Mouse (Mus musculus) forebrain, embryonic 11.5 days (tissue): ENCODE measurements around the gene Gsg1l. TPM values are rescaled to one million over a fixed set of nuclear protein-coding genes. Genes with fewer than 3 reads are reported as not detected.
A peak's percentile ranks its signal among the peaks of the same experiment; 100 is the strongest.

Source experiments
- ATAC-seq: fragments of 200-750 bp; cut with Nextera tagmentation; replicated peaks from 2 replicates; pipeline ENCODE4 v1.8.0; 2017; ENCODE audit warnings: moderate TSS enrichment; ENCODE audit not compliant: low FRiP score
- DNase-seq: peaks from one replicate; pipeline ENCODE4 v3.0.0-alpha.2; 2017; ENCODE audit warnings: low spot score
- H3K27ac ChIP-seq: fragments of 300-500 bp; sonication (generic); 2 replicates; pipeline ENCODE4 v1.5.1; 2014; ENCODE audit warnings: low read depth, low read length
- H3K27me3 ChIP-seq: fragments of 300-500 bp; sonication (generic); 2 replicates; pipeline ENCODE4 v1.6.1; 2014; ENCODE audit warnings: mild to moderate bottlenecking, low read length, mixed read lengths; ENCODE audit not compliant: control insufficient read depth, insufficient read depth
- H3K36me3 ChIP-seq: fragments of 300-500 bp; sonication (generic); 2 replicates; pipeline ENCODE4 v1.6.1; 2014; ENCODE audit warnings: mild to moderate bottlenecking, low read length, moderate library complexity, mixed read lengths; ENCODE audit not compliant: control insufficient read depth, insufficient read depth
- H3K4me1 ChIP-seq: fragments of 300-500 bp; sonication (generic); replicated peaks from 2 replicates; pipeline ENCODE4 v1.6.1; 2014; ENCODE audit warnings: low read length, mixed read lengths; ENCODE audit not compliant: control insufficient read depth, insufficient read depth
- H3K4me2 ChIP-seq: fragments of 300-500 bp; sonication (generic); 2 replicates; pipeline ENCODE4 v1.6.1; 2014; ENCODE audit warnings: low read depth, mild to moderate bottlenecking, low read length, moderate library complexity, mixed read lengths; ENCODE audit not compliant: severe bottlenecking
- H3K4me3 ChIP-seq: fragments of 300-500 bp; sonication (generic); 2 replicates; pipeline ENCODE4 v1.5.1; 2014; ENCODE audit warnings: low read depth, low read length
- H3K9ac ChIP-seq: fragments of 300-500 bp; sonication (generic); 2 replicates; pipeline ENCODE4 v1.6.1; 2014; ENCODE audit warnings: low read length
- H3K9me3 ChIP-seq: fragments of 300-500 bp; sonication (generic); 2 replicates; pipeline ENCODE4 v1.6.1; 2016; ENCODE audit warnings: low read length, mixed read lengths; ENCODE audit not compliant: control insufficient read depth
- WGBS: fragments of 180-500 bp; shearing (Covaris S2); extraction: QIAGEN DNeasy Blood & Tissue Kit; methylation state at CpG from one replicate; pipeline ENCODE4 v1.1.7; 2014; 5-methylcytosine and 5-hydroxymethylcytosine counted together
- polyA plus RNA-seq: library from polyadenylated mRNA; unstranded; fragments of >200 nt; fragmentation: Nextera tagmentation; extraction: Ambion mirVana; gene quantifications from 2 replicates; pipeline ENCODE4 v1.2.1, GENCODE M21; 2014

The Gsg1l gene
- polyA plus RNA-seq, 1 experiment from 2014 or later: 0.72 TPM

DNA sequence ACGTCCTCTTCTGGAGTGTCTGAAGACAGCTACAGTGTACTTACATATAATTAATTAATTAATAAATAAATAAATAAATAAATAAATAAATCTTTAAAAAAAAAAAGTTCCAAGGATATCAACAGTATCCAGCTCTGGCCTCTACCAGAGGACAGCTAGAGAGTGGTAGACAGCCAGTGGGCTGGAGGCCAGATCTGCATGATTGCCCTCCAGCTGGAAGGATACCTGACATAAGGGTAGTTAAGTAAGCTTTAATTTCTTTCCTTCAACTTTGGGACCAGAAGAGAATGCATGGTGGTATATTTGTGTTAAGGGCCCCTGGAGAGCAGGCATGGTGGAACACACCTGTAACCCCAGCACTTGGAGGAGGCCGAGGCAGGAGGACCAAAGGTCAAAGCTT lies 17.6 kb upstream of the Gsg1l start:
- ATAC-seq (no peak), DNase-seq (peak; percentile 27)
- Histone ChIP-seq H3K27ac (no peak overlapping the region), H3K36me3 (peaks cover 9% of the 10 kb centered on the region), H3K4me1 (no peaks in the 10 kb centered on the region), H3K9me3 (no peaks in the 10 kb centered on the region), H3K4me2 (no peak overlapping the region), H3K9ac (no peak overlapping the region), H3K27me3 (no peaks in the 10 kb centered on the region), H3K4me3 (no peak overlapping the region)
- 80% methylated on average over 2 of the region's 2 CpGs for WGBS

- Histone ChIP-seq H3K9ac (no peak overlapping the region), H3K27me3 (no peaks in the 10 kb centered on the region), H3K4me3 (no peak overlapping the region), H3K9me3 (no peaks in the 10 kb centered on the region), H3K36me3 (peaks cover 8% of the 10 kb centered on the region), H3K27ac (no peak overlapping the region), H3K4me2 (no peak overlapping the region), H3K4me1 (no peaks in the 10 kb centered on the region)
- whole genome bisulfite sequencing: 92% methylated on average over 7 of the region's 7 CpGs
- DNase-seq: peak; percentile 43
- ATAC-seq: no peak
Observed at GRCm38 (mm10) chr7:126099163-126099775, 17.1 kb upstream of the Gsg1l start.

- ATAC-seq: no peak
- H3K36me3 ChIP-seq: peaks cover 6% of the 10 kb centered on the region; the same call in 1 of the 2 replicates
- H3K27ac ChIP-seq: no peak overlapping the region
- no peaks in the 10 kb centered on the region for H3K9me3 ChIP-seq
- H3K4me1 ChIP-seq: no peaks in the 10 kb centered on the region
- WGBS: 96% methylated on average over 7 of the region's 9 CpGs
- no peak for DNase-seq
- no peaks in the 10 kb centered on the region for H3K27me3 ChIP-seq
- H3K4me2 ChIP-seq: no peak overlapping the region
- H3K4me3 ChIP-seq: no peak overlapping the region
- H3K9ac ChIP-seq: no peak overlapping the region
Observed at GRCm38 (mm10) chr7:126097219-126097915, 15.2 kb upstream of the Gsg1l start.

- Histone ChIP-seq H3K4me3 (no peak overlapping the region), H3K27ac (no peak overlapping the region), H3K4me1 (no peaks in the 10 kb centered on the region), H3K27me3 (no peaks in the 10 kb centered on the region), H3K9me3 (no peaks in the 10 kb centered on the region), H3K36me3 (no peaks in the 10 kb centered on the region; the same call in 1 of the 2 replicates), H3K9ac (no peak overlapping the region), H3K4me2 (no peak overlapping the region)
- WGBS: 84% methylated on average over 5 of the region's 5 CpGs
- DNase-seq (no peak), ATAC-seq (no peak)
Observed at GRCm38 (mm10) chr7:126096596-126096995, 14.4 kb upstream of the Gsg1l start.

GRCm38 (mm10) chr7:126094738-126095137 lies 12.5 kb upstream of the Gsg1l start:
- no peaks in the 10 kb centered on the region; the same call in 1 of the 2 replicates for H3K36me3 ChIP-seq
- no peak overlapping the region for H3K4me3 ChIP-seq
- H3K27ac ChIP-seq: no peak overlapping the region
- no peak for DNase-seq
- H3K4me1 ChIP-seq: no peaks in the 10 kb centered on the region
- no peaks in the 10 kb centered on the region for H3K9me3 ChIP-seq
- no peak overlapping the region for H3K4me2 ChIP-seq
- no peaks in the 10 kb centered on the region for H3K27me3 ChIP-seq
- no peak for ATAC-seq
- WGBS: 93% methylated on average over 5 of the region's 5 CpGs
- H3K9ac ChIP-seq: no peak overlapping the region

DNA sequence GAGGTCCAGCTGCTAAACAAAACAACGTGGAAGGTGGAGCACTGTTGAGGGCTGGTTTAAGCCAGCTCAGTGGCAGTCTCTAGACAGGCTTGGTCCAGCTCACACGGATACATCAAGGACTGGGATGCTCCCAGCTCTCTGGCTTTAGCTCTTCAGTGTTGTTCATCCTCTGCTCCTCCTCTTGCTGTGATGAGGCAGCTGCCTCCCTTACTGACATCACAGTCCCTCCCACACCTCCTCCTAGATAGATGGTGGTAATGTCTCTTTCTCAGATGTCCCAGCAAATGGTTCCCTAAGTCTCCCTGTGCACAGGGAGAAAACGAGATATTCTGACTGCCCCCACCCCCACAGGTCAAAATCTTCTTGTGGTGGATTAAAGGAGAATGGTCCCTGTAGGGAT lies 11.0 kb upstream of the Gsg1l start:
- no peak overlapping the region for H3K4me3 ChIP-seq
- DNase-seq (no peak), ATAC-seq (no peak)
- H3K9me3 ChIP-seq: no peaks in the 10 kb centered on the region
- no peak overlapping the region for H3K4me2 ChIP-seq
- H3K4me1 ChIP-seq: no peaks in the 10 kb centered on the region
- no peaks in the 10 kb centered on the region for H3K27me3 ChIP-seq
- H3K9ac ChIP-seq: no peak overlapping the region
- H3K36me3 ChIP-seq: no peaks in the 10 kb centered on the region
- no peak overlapping the region for H3K27ac ChIP-seq
- WGBS: 48% methylated on average over 3 of the region's 3 CpGs

- DNase-seq: peak; percentile 72
- no peak for ATAC-seq
- Histone ChIP-seq H3K4me1 (peaks cover 7% of the 10 kb centered on the region; the same call in 1 of the 2 replicates), H3K27ac (no peak overlapping the region), H3K36me3 (no peaks in the 10 kb centered on the region), H3K27me3 (peaks cover 4% of the 10 kb centered on the region; the same call in 1 of the 2 replicates), H3K9me3 (no peaks in the 10 kb centered on the region), H3K4me3 (no peak overlapping the region), H3K9ac (no peak overlapping the region), H3K4me2 (no peak overlapping the region)
- WGBS: 18% methylated on average over 6 of the region's 6 CpGs
Observed at GRCm38 (mm10) chr7:126089782-126090181, 7.6 kb upstream of the Gsg1l start.

GRCm38 (mm10) chr7:126088155-126088554 lies 5.9 kb upstream of the Gsg1l start:
- Histone ChIP-seq H3K9ac (no peak overlapping the region), H3K9me3 (no peaks in the 10 kb centered on the region), H3K4me2 (no peak overlapping the region), H3K4me1 (peaks cover 7% of the 10 kb centered on the region; the same call in 1 of the 2 replicates), H3K27me3 (peaks cover 20% of the 10 kb centered on the region), H3K36me3 (no peaks in the 10 kb centered on the region), H3K27ac (no peak overlapping the region), H3K4me3 (no peak overlapping the region)
- no peak for ATAC-seq
- no peak for DNase-seq
- WGBS: 15% methylated on average over 5 of the region's 6 CpGs

- 76% methylated on average over 10 of the region's 10 CpGs for WGBS
- no peak for ATAC-seq
- Histone ChIP-seq H3K4me2 (no peak overlapping the region), H3K9me3 (no peaks in the 10 kb centered on the region), H3K4me1 (peaks cover 7% of the 10 kb centered on the region; the same call in 1 of the 2 replicates), H3K9ac (no peak overlapping the region), H3K27ac (no peak overlapping the region), H3K27me3 (peaks cover 26% of the 10 kb centered on the region), H3K4me3 (no peak overlapping the region), H3K36me3 (no peaks in the 10 kb centered on the region)
- no peak for DNase-seq
Observed at GRCm38 (mm10) chr7:126087602-126088001, 5.4 kb upstream of the Gsg1l start.
